Mouse (Mus musculus) hindbrain, embryonic 16.5 days (tissue): ENCODE measurements around the gene Lta. TPM values are rescaled to one million over a fixed set of nuclear protein-coding genes. Genes with fewer than 3 reads are reported as not detected.

ENCODE experiments used
- ATAC-seq: fragments of 200-750 bp; cut with Nextera tagmentation; 2 replicates; pipeline ENCODE4 v1.8.0; 2017; ENCODE audit warnings: moderate TSS enrichment, moderate library complexity
- H3K27ac ChIP-seq: fragments of 300-500 bp; sonication (generic); 2 replicates; pipeline ENCODE4 v1.5.1; 2014; ENCODE audit warnings: low read depth, mild to moderate bottlenecking, control low read depth, low read length, moderate library complexity
- H3K27me3 ChIP-seq: fragments of 300-500 bp; sonication (generic); replicated peaks from 2 replicates; pipeline ENCODE4 v1.6.1; 2014; ENCODE audit warnings: low read length; ENCODE audit not compliant: control insufficient read depth, insufficient read depth
- H3K36me3 ChIP-seq: fragments of 300-500 bp; sonication (generic); 2 replicates; pipeline ENCODE4 v1.6.1; 2014; ENCODE audit warnings: mild to moderate bottlenecking, low read length, moderate library complexity, mixed read lengths; ENCODE audit not compliant: control insufficient read depth, insufficient read depth
- H3K4me1 ChIP-seq: fragments of 300-500 bp; sonication (generic); 2 replicates; pipeline ENCODE4 v1.6.1; 2014; ENCODE audit warnings: low read depth, low read length; ENCODE audit not compliant: control insufficient read depth, insufficient read depth
- H3K4me2 ChIP-seq: fragments of 300-500 bp; sonication (generic); 2 replicates; pipeline ENCODE4 v1.6.1; 2014; ENCODE audit warnings: mild to moderate bottlenecking, low read length, control low read depth, moderate library complexity
- H3K4me3 ChIP-seq: fragments of 300-500 bp; sonication (generic); 2 replicates; pipeline ENCODE4 v1.5.1; 2014; ENCODE audit warnings: mild to moderate bottlenecking, low read length, control low read depth, moderate library complexity
- H3K9ac ChIP-seq: fragments of 300-500 bp; sonication (generic); 2 replicates; pipeline ENCODE4 v1.6.1; 2014; ENCODE audit warnings: low read depth, mild to moderate bottlenecking, control low read depth, low read length, moderate library complexity
- H3K9me3 ChIP-seq: fragments of 300-500 bp; sonication (generic); 2 replicates; pipeline ENCODE4 v1.6.1; 2014; ENCODE audit warnings: mild to moderate bottlenecking, low read length, moderate library complexity; ENCODE audit not compliant: control insufficient read depth
- WGBS: fragments of 180-500 bp; shearing (Covaris S2); extraction: QIAGEN DNeasy Blood & Tissue Kit; methylation state at CpG from one replicate; pipeline ENCODE4 v1.1.7; 2014; 5-methylcytosine and 5-hydroxymethylcytosine counted together
- polyA plus RNA-seq: library from polyadenylated mRNA; unstranded; fragments of >200 nt; fragmentation: Nextera tagmentation; extraction: Ambion mirVana; gene quantifications from 2 replicates; pipeline ENCODE4 v1.2.1, GENCODE M21; 2015

Lta gene
- polyA plus RNA-seq, 1 experiment from 2014 or later: 0.80 TPM

GRCm38 (mm10) chr17:35192924-35193323, 12.2 kb downstream of the Lta start:
- H3K4me2 ChIP-seq: no peak overlapping the region
- no peak overlapping the region for H3K9ac ChIP-seq
- no peak overlapping the region for H3K27ac ChIP-seq
- no peaks in the 10 kb centered on the region for H3K9me3 ChIP-seq
- WGBS: 88% methylated on average over 5 of the region's 5 CpGs
- no peak overlapping the region for H3K4me3 ChIP-seq
- no peaks in the 10 kb centered on the region for H3K36me3 ChIP-seq
- peaks cover 25% of the 10 kb centered on the region for H3K27me3 ChIP-seq
- peaks cover 8% of the 10 kb centered on the region; the same call in 1 of the 2 replicates for H3K4me1 ChIP-seq
- ATAC-seq: no peak

DNA sequence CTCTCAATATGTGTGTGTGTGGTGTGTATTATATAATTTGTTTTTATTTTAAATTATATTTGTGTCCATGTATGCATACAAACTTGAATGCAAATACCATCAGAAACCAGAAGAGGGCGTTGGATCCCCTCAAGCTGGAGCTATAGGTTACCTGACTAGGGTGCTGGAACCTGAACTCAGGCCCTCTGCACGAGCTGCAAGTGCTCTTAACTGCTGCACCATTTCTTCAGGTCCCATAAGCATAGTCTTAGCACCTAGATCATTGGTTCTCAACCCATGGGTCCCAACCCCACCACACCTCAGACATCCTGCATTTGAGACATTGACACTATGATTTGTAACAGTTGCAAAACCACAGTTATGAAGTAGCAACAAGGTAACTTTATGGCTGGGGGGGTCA, 13.4 kb downstream of the Lta start:
- WGBS: 62% methylated on average over 2 of the region's 2 CpGs
- Histone ChIP-seq H3K36me3 (no peaks in the 10 kb centered on the region), H3K9me3 (no peaks in the 10 kb centered on the region), H3K4me3 (no peak overlapping the region), H3K27me3 (peaks cover 22% of the 10 kb centered on the region), H3K4me2 (no peak overlapping the region), H3K4me1 (peaks cover 8% of the 10 kb centered on the region; the same call in 1 of the 2 replicates), H3K27ac (no peak overlapping the region), H3K9ac (no peak overlapping the region)
- no peak for ATAC-seq

- no peak overlapping the region for H3K4me2 ChIP-seq
- WGBS: 79% methylated on average over 4 of the region's 4 CpGs
- H3K9me3 ChIP-seq: no peaks in the 10 kb centered on the region
- no peak overlapping the region for H3K27ac ChIP-seq
- H3K4me3 ChIP-seq: no peak overlapping the region
- ATAC-seq: no peak
- no peak overlapping the region for H3K9ac ChIP-seq
- H3K4me1 ChIP-seq: peaks cover 2% of the 10 kb centered on the region; the same call in 1 of the 2 replicates
- H3K27me3 ChIP-seq: peaks cover 8% of the 10 kb centered on the region
- H3K36me3 ChIP-seq: no peaks in the 10 kb centered on the region
These were observed 15.1 kb downstream of the Lta start for GRCm38 (mm10) chr17:35190096-35190495.

- WGBS: 59% methylated on average over 1 of the region's 1 CpGs
- Histone ChIP-seq H3K9ac (no peak overlapping the region), H3K9me3 (no peaks in the 10 kb centered on the region), H3K27ac (no peak overlapping the region), H3K36me3 (no peaks in the 10 kb centered on the region), H3K4me2 (no peak overlapping the region), H3K4me1 (peaks cover 2% of the 10 kb centered on the region; the same call in 1 of the 2 replicates), H3K4me3 (no peak overlapping the region), H3K27me3 (peaks cover 2% of the 10 kb centered on the region; the same call in 1 of the 2 replicates)
- no peak for ATAC-seq
These were observed 16.0 kb downstream of the Lta start for GRCm38 (mm10) chr17:35189186-35189585.

DNA sequence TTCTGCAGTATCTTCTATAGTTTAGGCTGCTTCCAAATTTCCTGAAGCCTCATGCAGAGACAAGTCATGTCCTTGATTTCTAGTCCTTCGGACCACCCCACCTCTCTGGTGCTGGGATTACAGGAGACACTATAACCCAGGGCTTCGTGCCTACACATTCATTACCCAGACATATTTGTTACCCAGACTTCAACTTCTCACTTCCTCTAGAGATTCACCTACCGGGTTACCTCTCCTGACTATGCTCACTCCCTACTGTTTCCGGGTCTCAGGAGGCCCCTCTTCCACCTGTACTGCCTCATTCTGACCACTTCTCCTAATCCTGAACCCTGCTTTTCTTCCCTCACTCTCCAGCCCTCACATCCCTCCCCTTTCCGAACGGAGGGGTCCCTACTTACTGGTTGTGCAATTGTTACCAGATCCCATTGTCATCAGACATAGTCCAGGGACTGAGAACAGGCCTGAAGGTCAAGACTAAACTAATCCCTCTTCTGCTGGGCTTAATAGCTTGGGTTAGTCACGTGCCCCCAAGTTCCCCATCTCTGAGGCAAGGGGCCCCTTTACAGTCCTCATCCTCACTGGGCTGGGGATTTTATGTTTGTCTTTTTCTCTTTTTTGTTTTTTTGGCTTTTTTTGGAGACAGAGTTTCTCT, 17.1 kb downstream of the Lta start, which contains the start of gene Lst1:
Gene Lst1, minus strand, starts transcription at position 481 of the 652 bp plus-strand sequence.
- Histone ChIP-seq H3K9ac (no peak within 1 kb of the TSS), H3K4me2 (no peak within 1 kb of the TSS), H3K36me3 (no peaks in the 10 kb centered on the region), H3K9me3 (no peaks in the 10 kb centered on the region), H3K27ac (no peak within 1 kb of the TSS), H3K4me3 (no peak within 1 kb of the TSS), H3K27me3 (no peaks in the 10 kb centered on the region), H3K4me1 (peaks cover 2% of the 10 kb centered on the region; the same call in 1 of the 2 replicates)
- no peak for ATAC-seq
- WGBS: 79% methylated on average over 7 of the region's 7 CpGs

DNA sequence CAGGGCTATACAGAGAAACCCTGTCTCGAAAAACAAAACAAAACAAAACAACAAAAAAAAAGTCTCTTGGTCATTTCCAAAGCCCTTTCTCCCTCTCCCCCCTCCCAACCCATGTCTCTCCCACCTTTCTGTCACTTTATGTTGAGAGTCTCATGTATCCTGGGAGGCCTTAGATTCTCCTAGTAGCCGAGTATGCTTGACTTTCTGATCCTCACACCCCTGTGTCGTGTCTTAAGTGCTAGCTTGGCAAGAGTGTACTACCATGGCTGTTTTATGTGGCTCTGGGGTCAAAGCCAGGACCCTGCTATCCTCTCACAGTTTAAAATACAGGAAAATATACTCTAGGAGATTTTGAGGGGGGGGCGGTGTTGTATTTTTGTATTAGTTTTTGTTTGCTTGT, 17.8 kb downstream of the Lta start:
- no peaks in the 10 kb centered on the region for H3K9me3 ChIP-seq
- no peak overlapping the region for H3K9ac ChIP-seq
- no peak overlapping the region for H3K4me3 ChIP-seq
- 83% methylated on average over 4 of the region's 4 CpGs for WGBS
- no peak for ATAC-seq
- peaks cover 2% of the 10 kb centered on the region; the same call in 1 of the 2 replicates for H3K4me1 ChIP-seq
- no peak overlapping the region for H3K4me2 ChIP-seq
- no peaks in the 10 kb centered on the region for H3K27me3 ChIP-seq
- H3K36me3 ChIP-seq: no peaks in the 10 kb centered on the region
- H3K27ac ChIP-seq: no peak overlapping the region

GRCm38 (mm10) chr17:35186681-35187080, 18.5 kb downstream of the Lta start:
- Histone ChIP-seq H3K9ac (peak overlapping the region; percentile 57), H3K9me3 (no peaks in the 10 kb centered on the region), H3K36me3 (no peaks in the 10 kb centered on the region), H3K4me3 (peak overlapping the region; percentile 36), H3K27ac (peak overlapping the region; percentile 82), H3K4me1 (peaks cover 2% of the 10 kb centered on the region; the same call in 1 of the 2 replicates), H3K4me2 (peak overlapping the region; percentile 65), H3K27me3 (no peaks in the 10 kb centered on the region)
- peak; percentile 46; the same call in 1 of the 2 replicates for ATAC-seq
- 1% methylated on average over 4 of the region's 4 CpGs for WGBS

- WGBS: 2% methylated on average over 18 of the region's 18 CpGs
These were observed 19.2 kb downstream of the Lta start for GRCm38 (mm10) chr17:35185639-35186611.

GRCm38 (mm10) chr17:35180093-35180492, 25.1 kb downstream of the Lta start:
- Histone ChIP-seq H3K4me3 (no peak overlapping the region), H3K27me3 (no peaks in the 10 kb centered on the region), H3K4me1 (no peaks in the 10 kb centered on the region), H3K9me3 (no peaks in the 10 kb centered on the region), H3K4me2 (no peak overlapping the region), H3K36me3 (no peaks in the 10 kb centered on the region), H3K27ac (no peak overlapping the region), H3K9ac (no peak overlapping the region)
- WGBS: 88% methylated on average over 5 of the region's 5 CpGs
- no peak for ATAC-seq

More at GRCm38 (mm10) chr17:35185639-35186611, 19.2 kb downstream of the Lta start:
- Histone ChIP-seq H3K4me2 (peak overlapping the region; percentile 65), H3K9me3 (no peaks in the 10 kb centered on the region), H3K36me3 (no peaks in the 10 kb centered on the region), H3K27ac (peak overlapping the region; percentile 82), H3K4me1 (peaks cover 2% of the 10 kb centered on the region; the same call in 1 of the 2 replicates), H3K4me3 (peak overlapping the region; percentile 36), H3K27me3 (no peaks in the 10 kb centered on the region), H3K9ac (peak overlapping the region; percentile 53)
- ATAC-seq: peak; percentile 65; the same call in 1 of the 2 replicates
